Mouse (Mus musculus): ENCODE data around the gene Il1f10. TPM values are rescaled to one million over a fixed set of nuclear protein-coding genes. Genes with fewer than 3 reads are reported as not detected.

Il1f10 gene
- not detected in 2 replicates for polyA plus RNA-seq (2012; rRNA removed; ENCODE audit: low replicate concordance)

DNA sequence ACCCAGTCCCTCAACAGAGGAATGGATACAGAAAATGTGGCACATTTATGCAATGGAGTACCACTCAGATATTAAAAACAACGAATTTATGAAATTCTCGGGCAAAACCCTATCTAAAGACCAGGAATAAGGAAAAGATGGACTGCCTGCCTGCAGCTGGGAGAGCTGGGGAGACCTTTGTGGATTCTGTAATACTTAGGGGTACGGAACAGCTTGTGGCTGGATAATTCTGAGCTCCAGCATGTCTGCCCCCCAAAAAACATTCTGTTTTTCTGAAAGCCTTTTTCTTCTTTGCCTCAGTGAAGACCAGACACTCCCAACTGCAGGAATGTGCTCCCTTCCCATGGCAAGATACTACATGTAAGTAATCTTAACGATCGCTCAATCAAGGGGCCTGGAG, at the start of gene Il1f10:
Gene Il1f10, plus strand, starts transcription at position 301 of the 400 bp plus-strand sequence.

DNA sequence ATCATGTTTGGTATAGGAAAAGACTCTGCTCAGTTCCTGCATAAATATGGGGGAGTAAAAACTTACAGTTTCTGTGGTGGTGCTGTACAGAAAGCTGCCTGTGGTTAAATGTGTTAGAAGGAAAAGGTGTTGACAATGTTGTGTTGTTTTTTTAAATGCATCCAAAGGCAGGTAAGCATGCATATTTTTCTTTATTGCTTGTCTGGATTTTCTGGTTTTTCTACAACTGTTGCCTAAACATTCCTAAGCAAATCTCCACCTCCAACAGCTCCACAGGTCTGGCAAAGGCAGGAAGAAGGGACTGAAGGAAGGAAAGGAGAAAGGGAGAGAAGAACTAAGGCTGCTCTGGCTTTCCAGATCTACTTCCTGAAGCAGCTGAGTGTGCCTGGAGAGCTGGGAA, 14.3 kb upstream of the Il1f10 start, which contains the start of gene Il1f5:
Gene Il1f5, plus strand, starts transcription at position 301 of the 400 bp plus-strand sequence.

DNA sequence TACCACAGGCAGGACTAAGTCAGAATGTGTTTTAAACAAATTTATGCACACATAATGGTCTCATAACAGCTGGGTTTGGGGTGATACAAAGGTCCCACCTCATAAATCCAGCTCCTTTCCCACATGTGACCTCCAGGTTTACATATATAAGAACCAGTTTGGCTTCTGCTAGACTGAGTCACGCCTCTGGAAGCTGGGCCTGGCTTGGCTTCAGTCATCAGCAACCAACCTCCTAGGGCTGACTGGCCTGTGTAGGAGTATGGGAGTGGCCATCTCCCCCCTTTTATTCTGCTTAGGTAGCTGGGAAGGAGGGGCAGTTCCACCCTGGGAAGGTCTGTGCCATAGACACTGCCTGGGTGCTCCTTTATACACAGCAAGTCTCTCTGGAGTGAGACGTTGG, 45.5 kb downstream of the Il1f10 start, which contains the start of gene Il1rn:
Gene Il1rn, plus strand, starts transcription at position 309 of the 400 bp plus-strand sequence.

Other genes with a start within 250 kb of the Il1f10 start
- gene Hnmt, start 241.8 kb upstream of the Il1f10 start, polyA plus RNA-seq (2012; rRNA removed; ENCODE audit: low replicate concordance): 0.21 TPM in 1 of 2 replicates, not detected in the other
- gene Tbpl2, start 194.6 kb upstream of the Il1f10 start, polyA plus RNA-seq (2012; rRNA removed; ENCODE audit: low replicate concordance): not detected in 2 replicates
- not detected in 2 replicates for gene Il1f8, start 138.0 kb upstream of the Il1f10 start, polyA plus RNA-seq (2012; rRNA removed; ENCODE audit: low replicate concordance)
- gene Il1f9, start 104.7 kb upstream of the Il1f10 start, polyA plus RNA-seq (2012; rRNA removed; ENCODE audit: low replicate concordance): not detected in 2 replicates
- not detected in 2 replicates for gene Il1f6, start 75.8 kb upstream of the Il1f10 start, polyA plus RNA-seq (2012; rRNA removed; ENCODE audit: low replicate concordance)
- gene Il1f5, start 14.2 kb upstream of the Il1f10 start, polyA plus RNA-seq (2012; rRNA removed; ENCODE audit: low replicate concordance): not detected in 2 replicates
- gene Il1rn, start 45.7 kb downstream of the Il1f10 start, polyA plus RNA-seq (2012; rRNA removed; ENCODE audit: low replicate concordance): 0.99 and 1.4 TPM in 2 replicates
- 11.8 and 14.1 TPM in 2 replicates for gene Psd4, start 76.4 kb downstream of the Il1f10 start, polyA plus RNA-seq (2012; rRNA removed; ENCODE audit: low replicate concordance)
- 4.4 and 10.8 TPM in 2 replicates for gene Pax8, start 184.4 kb downstream of the Il1f10 start, polyA plus RNA-seq (2012; rRNA removed; ENCODE audit: low replicate concordance)

Measured in duodenum, adult 2 months (tissue).